Mouse (Mus musculus) myocyte (in vitro differentiated cells): ENCODE data around the gene Gm49368. TPM values are rescaled to one million over a fixed set of nuclear protein-coding genes. Genes with fewer than 3 reads are reported as not detected.

Experiments used
- H3K27me3 ChIP-seq: one replicate; pipeline ENCODE4 v1.6.1; 2011; ENCODE audit not compliant: control insufficient read depth, insufficient read depth, insufficient read length
- H3K36me3 ChIP-seq: one replicate; pipeline ENCODE4 v1.6.1; 2011; ENCODE audit not compliant: control insufficient read depth, insufficient read depth
- H3K4me2 ChIP-seq: one replicate; pipeline ENCODE4 v1.6.1; 2011; ENCODE audit warnings: low read depth, control low read depth
- H3K4me3 ChIP-seq: one replicate; pipeline ENCODE4 v1.5.1; 2011; ENCODE audit warnings: mild to moderate bottlenecking, control low read depth, moderate library complexity
- H3K79me2 ChIP-seq: one replicate; pipeline ENCODE4 v1.6.1; 2011; ENCODE audit not compliant: control insufficient read depth, insufficient read depth
- H3ac ChIP-seq: one replicate; pipeline ENCODE4 v1.6.1; 2011; ENCODE audit not compliant: control insufficient read depth, insufficient read length
- CEBPB ChIP-seq: IDR thresholded peaks from 2 replicates; pipeline ENCODE4 v1.6.1; 2011; ENCODE audit warnings: mild to moderate bottlenecking, moderate library complexity; ENCODE audit not compliant: poor library complexity, insufficient read depth, severe bottlenecking
- E2F4 ChIP-seq: IDR thresholded peaks from one replicate; pipeline ENCODE4 v1.6.1; 2011; ENCODE audit warnings: mild to moderate bottlenecking, control low read depth, moderate library complexity; ENCODE audit not compliant: insufficient read depth
- MAX ChIP-seq: IDR thresholded peaks from one replicate; pipeline ENCODE4 v1.6.1; 2011; ENCODE audit warnings: low read depth, mild to moderate bottlenecking, control low read depth
- MYOD1 ChIP-seq, 3 experiments: IDR thresholded peaks; one replicate each; pipeline ENCODE4 v1.6.1; 2011; ENCODE audit warnings: control low read depth in 2 of 3, low read depth in 2 of 3, mild to moderate bottlenecking in 2 of 3, moderate library complexity in 1 of 3; ENCODE audit not compliant: insufficient read length in 2 of 3, control insufficient read depth in 1 of 3
- MYOG ChIP-seq, 3 experiments: IDR thresholded peaks; one replicate each; pipeline ENCODE4 v1.6.1; 2011; ENCODE audit warnings: control low read depth in 2 of 3, low read depth in 2 of 3, mild to moderate bottlenecking in 2 of 3; ENCODE audit not compliant: insufficient read length in 2 of 3, control insufficient read depth in 1 of 3, insufficient read depth in 1 of 3
- POLR2A ChIP-seq: IDR thresholded peaks from one replicate; pipeline ENCODE4 v1.6.1; 2011; ENCODE audit warnings: low read depth, mild to moderate bottlenecking, control low read depth, moderate library complexity; ENCODE audit not compliant: insufficient read length
- POLR2AphosphoS2 ChIP-seq: IDR thresholded peaks from one replicate; pipeline ENCODE4 v1.6.1; 2011; ENCODE audit warnings: low read depth, control low read depth; ENCODE audit not compliant: insufficient read length
- REST ChIP-seq: IDR thresholded peaks from one replicate; pipeline ENCODE4 v1.6.1; 2011; ENCODE audit warnings: mild to moderate bottlenecking, control low read depth, moderate library complexity; ENCODE audit not compliant: insufficient read depth, insufficient read length
- SRF ChIP-seq: IDR thresholded peaks from one replicate; pipeline ENCODE4 v1.6.1; 2011; ENCODE audit warnings: low read depth; ENCODE audit not compliant: control insufficient read depth, insufficient read length
- TCF12 ChIP-seq: IDR thresholded peaks from one replicate; pipeline ENCODE4 v1.6.1; 2011; ENCODE audit warnings: mild to moderate bottlenecking, control low read depth; ENCODE audit not compliant: poor library complexity, insufficient read depth, severe bottlenecking
- TCF3 ChIP-seq: IDR thresholded peaks from one replicate; pipeline ENCODE4 v1.6.1; 2011; ENCODE audit warnings: low read depth, control low read depth; ENCODE audit not compliant: insufficient read length
- USF1 ChIP-seq: IDR thresholded peaks from one replicate; pipeline ENCODE4 v1.6.1; 2011; ENCODE audit warnings: low read depth, mild to moderate bottlenecking, control low read depth, moderate library complexity
- polyA plus RNA-seq: library from polyadenylated mRNA; unstranded; fragments of >200 nt; fragmentation: generic; extraction: Trizol; gene quantifications from one replicate; pipeline ENCODE4 v1.2.1, GENCODE M21; 2012; ENCODE audit warnings: missing spikeins

Gene Gm49368
- polyA plus RNA-seq, 1 experiment = not detected

DNA sequence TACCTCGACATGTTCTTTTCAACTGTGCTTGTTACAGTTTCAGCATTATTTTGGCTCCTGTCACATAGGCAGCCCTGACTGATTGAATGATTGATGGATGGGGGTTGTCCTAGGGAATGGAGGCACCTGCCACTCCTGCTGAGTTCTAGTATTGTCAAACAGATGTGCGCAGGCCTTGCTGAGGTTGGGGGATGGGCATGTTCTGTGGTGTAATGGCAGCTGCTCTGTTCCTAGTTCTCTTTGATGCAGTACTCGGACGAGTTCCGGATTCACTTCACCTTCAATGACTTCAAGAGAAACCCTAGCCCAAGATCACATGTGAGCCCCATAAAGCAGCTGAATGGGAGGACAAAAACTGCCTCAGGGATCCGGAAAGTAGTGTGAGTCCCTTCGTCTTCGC, 17.5 kb downstream of the Gm49368 start:
- peaks cover 8% of the 10 kb centered on the region for H3K27me3 ChIP-seq
- TF ChIP-seq MYOG (IDR thresholded peaks at IDR 0.05; ENCODE audit: control insufficient read depth in 1 of 3, insufficient read depth in 1 of 3, insufficient read length in 2 of 3, low read depth in 2 of 3) (peak in 1 of 3 experiments; percentile 79), REST (no peak), E2F4 (no peak), MYOD1 (IDR thresholded peaks at IDR 0.05; ENCODE audit: control insufficient read depth in 1 of 3, insufficient read length in 2 of 3, low read depth in 2 of 3) (peak in 2 of 3 experiments; percentile 63 to 82), TCF3 (peak; percentile 60), POLR2A (no peak), POLR2AphosphoS2 (no peak), MAX (no peak), SRF (no peak), TCF12 (peak; percentile 13)
- H3K79me2 ChIP-seq = no peaks in the 10 kb centered on the region

DNA sequence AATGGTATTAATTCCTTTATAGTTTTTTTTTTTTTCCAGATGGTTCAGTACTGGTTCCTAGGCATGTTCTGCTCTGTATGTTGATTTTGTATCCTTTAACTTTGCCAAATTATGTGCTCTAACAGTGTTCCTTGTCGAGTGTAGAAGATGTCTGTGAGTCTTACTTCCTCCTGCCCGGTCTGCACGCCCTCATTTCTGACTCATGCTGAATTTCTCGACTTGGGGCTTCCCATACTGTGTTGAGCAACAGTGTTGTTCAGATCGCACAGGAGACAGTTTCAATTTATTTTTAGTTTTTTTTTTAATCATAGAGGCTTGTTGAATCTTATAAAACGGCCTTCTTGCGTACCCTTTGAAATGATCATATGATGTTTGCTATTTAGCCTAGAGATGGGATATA, 26.7 kb downstream of the Gm49368 start:
- H3K27me3 ChIP-seq = no peaks in the 10 kb centered on the region
- TF ChIP-seq MYOG (IDR thresholded peaks at IDR 0.05; ENCODE audit: control insufficient read depth in 1 of 3, insufficient read depth in 1 of 3, insufficient read length in 2 of 3, low read depth in 2 of 3) (no peak), E2F4 (no peak), USF1 (no peak), CEBPB (no peak), TCF3 (no peak), POLR2AphosphoS2 (no peak), MAX (no peak), TCF12 (no peak), POLR2A (no peak), MYOD1 (IDR thresholded peaks at IDR 0.05; ENCODE audit: control insufficient read depth in 1 of 3, insufficient read length in 2 of 3, low read depth in 2 of 3) (no peak), SRF (no peak), REST (no peak)
- no peak overlapping the region for H3K4me2 ChIP-seq
- no peak overlapping the region for H3ac ChIP-seq
- no peaks in the 10 kb centered on the region for H3K79me2 ChIP-seq
- H3K4me3 ChIP-seq = no peak overlapping the region
- no peaks in the 10 kb centered on the region for H3K36me3 ChIP-seq

More for the DNA sequence above, 17.5 kb downstream of the Gm49368 start:
- H3K36me3 ChIP-seq = no peaks in the 10 kb centered on the region
- no peak overlapping the region for H3K4me2 ChIP-seq
- no peak overlapping the region for H3K4me3 ChIP-seq
- H3ac ChIP-seq = no peak overlapping the region

DNA sequence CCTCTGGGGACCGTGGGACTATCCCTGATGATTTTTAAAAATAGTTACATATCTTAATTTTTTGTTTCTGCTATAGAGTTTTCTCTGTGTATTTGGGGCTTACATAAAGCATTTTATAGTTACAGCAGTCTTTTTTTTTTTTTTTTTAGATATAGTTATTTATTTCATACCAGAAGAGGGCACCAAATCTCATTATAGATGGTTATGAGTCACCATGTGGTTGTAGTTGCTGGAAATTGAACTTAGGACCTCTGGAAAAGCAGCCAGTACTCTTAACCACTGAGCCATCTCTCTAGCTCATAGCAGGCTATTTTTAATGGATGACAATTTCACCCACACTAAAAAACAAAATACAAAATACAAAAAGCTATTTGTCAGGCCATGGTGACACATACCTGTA, 35.7 kb downstream of the Gm49368 start:
- Histone ChIP-seq H3K36me3 (no peaks in the 10 kb centered on the region), H3ac (no peak overlapping the region), H3K4me3 (no peak overlapping the region), H3K79me2 (no peaks in the 10 kb centered on the region), H3K4me2 (no peak overlapping the region), H3K27me3 (peaks cover 2% of the 10 kb centered on the region)
- TF ChIP-seq SRF (no peak), MYOD1 (IDR thresholded peaks at IDR 0.05; ENCODE audit: control insufficient read depth in 1 of 3, insufficient read length in 2 of 3, low read depth in 2 of 3) (no peak), REST (no peak), TCF12 (no peak)

DNA sequence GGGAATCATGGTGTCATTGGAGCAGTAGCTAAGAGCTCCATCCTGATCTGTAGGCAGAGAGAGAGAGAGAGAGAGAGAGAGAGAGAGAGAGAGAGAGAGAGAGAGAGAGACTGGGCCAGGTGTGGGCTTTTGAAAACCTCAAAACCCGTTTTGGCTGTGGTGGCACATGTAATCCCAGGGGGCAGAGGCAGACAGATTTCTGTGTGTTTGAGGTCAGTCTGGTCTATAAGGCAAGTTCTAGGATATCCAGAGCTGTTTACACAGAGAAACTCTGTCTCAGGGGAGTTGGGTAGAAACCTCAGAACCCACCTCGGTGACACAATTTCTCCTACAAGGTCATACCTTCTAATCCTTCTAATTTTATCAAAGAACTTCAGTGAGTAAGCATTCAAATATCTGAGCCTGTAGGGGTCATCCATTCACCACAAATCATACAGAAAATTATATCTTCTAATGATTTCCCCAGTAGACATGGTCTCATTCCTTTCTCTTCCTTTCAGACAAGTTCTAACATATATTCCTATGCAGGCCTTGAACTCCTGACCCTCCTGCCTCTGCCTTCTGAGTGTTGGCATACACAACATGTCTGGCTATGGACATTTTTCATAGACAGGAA, 38.4 kb downstream of the Gm49368 start:
- no peaks in the 10 kb centered on the region for H3K79me2 ChIP-seq
- peaks cover 18% of the 10 kb centered on the region for H3K27me3 ChIP-seq
- TF ChIP-seq MYOD1 (IDR thresholded peaks at IDR 0.05; ENCODE audit: control insufficient read depth in 1 of 3, insufficient read length in 2 of 3, low read depth in 2 of 3) (no peak), E2F4 (no peak), CEBPB (no peak), REST (no peak)
- H3K4me2 ChIP-seq = no peak overlapping the region
- no peak overlapping the region for H3ac ChIP-seq
- no peaks in the 10 kb centered on the region for H3K36me3 ChIP-seq
- no peak overlapping the region for H3K4me3 ChIP-seq

DNA sequence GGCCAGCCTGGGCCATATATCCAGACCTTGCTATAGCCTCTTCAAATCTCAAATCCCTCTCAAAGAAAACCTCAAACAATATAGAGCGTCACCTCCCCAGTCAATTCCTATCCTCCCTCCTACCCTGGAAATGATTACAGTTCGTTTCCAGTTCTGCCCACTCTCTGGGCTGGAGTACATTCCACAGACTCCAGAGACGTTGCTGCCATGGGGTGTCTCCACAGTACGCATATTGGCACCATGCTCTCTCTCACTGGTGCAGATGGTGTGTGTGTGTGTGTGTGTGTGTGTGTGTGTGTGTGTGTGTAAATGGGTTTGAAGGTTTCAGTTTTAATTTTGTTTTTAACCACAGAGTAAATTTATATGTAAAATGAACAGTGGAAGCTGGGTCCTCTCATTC, 42.8 kb downstream of the Gm49368 start:
- TF ChIP-seq SRF (no peak), MYOD1 (IDR thresholded peaks at IDR 0.05; ENCODE audit: control insufficient read depth in 1 of 3, insufficient read length in 2 of 3, low read depth in 2 of 3) (peak in 1 of 3 experiments; percentile 3), MYOG (IDR thresholded peaks at IDR 0.05; ENCODE audit: control insufficient read depth in 1 of 3, insufficient read depth in 1 of 3, insufficient read length in 2 of 3, low read depth in 2 of 3) (peak in 1 of 3 experiments; percentile 4)
- H3K4me3 ChIP-seq = no peak overlapping the region
- peaks cover 40% of the 10 kb centered on the region for H3K27me3 ChIP-seq
- H3ac ChIP-seq = no peak overlapping the region
- H3K79me2 ChIP-seq = no peaks in the 10 kb centered on the region
- H3K4me2 ChIP-seq = no peak overlapping the region
- no peaks in the 10 kb centered on the region for H3K36me3 ChIP-seq
